In genomic region chr5:87004735-87005134, GRCm38 (mm10) we compare ENCODE assay signal across 24 mouse cellular contexts. TPM values are rescaled to one million over a fixed set of nuclear protein-coding genes. Genes with fewer than 3 reads are reported as not detected.
"Had no signal": no experiment of that assay in that cellular context is flagged by ENCODE, and none has a peak within 500 bp of the region (broad histone marks: within the 10 kb centered on the region; RNA-seq: fewer than 3 reads in every experiment).

No protein-coding gene starts in this region.

- H3K27me3 ChIP-seq: lung, embryonic 15.5 days; megakaryocyte, embryonic 14.5 days; midbrain, embryonic 13.5 days; midbrain, embryonic 15.5 days; neural tube, embryonic 12.5 days; stomach, embryonic 15.5 days had no signal

- H3K9ac ChIP-seq: lung, embryonic 15.5 days; midbrain, embryonic 13.5 days; midbrain, embryonic 15.5 days; neural tube, embryonic 12.5 days; stomach, embryonic 15.5 days had no signal

- ATAC-seq: lung, postnatal 0 days; midbrain, embryonic 13.5 days; midbrain, embryonic 15.5 days had no signal

- H3K4me1 ChIP-seq: lung, embryonic 15.5 days; megakaryocyte, embryonic 14.5 days; midbrain, embryonic 13.5 days; midbrain, embryonic 15.5 days; neural tube, embryonic 12.5 days; stomach, embryonic 15.5 days had no signal

- H3K4me2 ChIP-seq: lung, embryonic 15.5 days; midbrain, embryonic 11.5 days; midbrain, embryonic 13.5 days; midbrain, embryonic 15.5 days; neural tube, embryonic 12.5 days; stomach, embryonic 15.5 days had no signal

- H3K9me3 ChIP-seq: lung, embryonic 15.5 days; megakaryocyte, embryonic 14.5 days; midbrain, embryonic 13.5 days; midbrain, embryonic 15.5 days; neural tube, embryonic 12.5 days; stomach, embryonic 15.5 days had no signal

- H3K4me3 ChIP-seq: lung, embryonic 15.5 days; megakaryocyte, embryonic 14.5 days; midbrain, embryonic 13.5 days; midbrain, embryonic 15.5 days; neural tube, embryonic 12.5 days; stomach, embryonic 15.5 days had no signal

- H3K36me3 ChIP-seq: lung, embryonic 15.5 days; midbrain, embryonic 13.5 days; midbrain, embryonic 15.5 days; neural tube, embryonic 12.5 days; stomach, embryonic 15.5 days had no signal

- H3K27ac ChIP-seq: lung, embryonic 15.5 days; macrophage; midbrain, embryonic 13.5 days; midbrain, embryonic 15.5 days; neural tube, embryonic 12.5 days; stomach, embryonic 15.5 days; stomach, postnatal 0 days had no signal

- DNase-seq: lung, adult 2 months; lung, postnatal 14 days; lung, postnatal 36 days; right cerebral cortex, postnatal 14 days; thymus, adult 2 months; thymus, postnatal 25 days; thymus, postnatal 4 days had no signal

RNA-seq across cellular contexts. Expression of gene Ugt2b35, which starts 4.1 kb away (rescaled TPM):
- total RNA-seq: megakaryocyte progenitor cell, adult 5-6 weeks; midbrain, postnatal 0 days; monocyte, adult 5-6 weeks; neutrophil, adult 5-6 weeks had no signal
- polyA plus RNA-seq: lung, adult 2 months; lung, embryonic 15.5 days; lung, postnatal 0 days; macrophage; midbrain, embryonic 11.5 days; midbrain, embryonic 13.5 days; midbrain, embryonic 15.5 days; midbrain, postnatal 0 days; neural tube, embryonic 12.5 days; neural tube, embryonic 14.5 days; spleen, adult 2 months; testis, adult 2 months; thymus, adult 2 months had no signal
